Mouse (Mus musculus) cerebellum, postnatal 36 days (tissue): Measurements from ENCODE around the gene Hes2.

Experiments
- DNase-seq, 2 experiments: peaks; one replicate each; pipeline ENCODE4 v3.0.0; 2021 to 2022; ENCODE audit warnings: mixed read lengths in 2 of 2

The Hes2 gene

DNA sequence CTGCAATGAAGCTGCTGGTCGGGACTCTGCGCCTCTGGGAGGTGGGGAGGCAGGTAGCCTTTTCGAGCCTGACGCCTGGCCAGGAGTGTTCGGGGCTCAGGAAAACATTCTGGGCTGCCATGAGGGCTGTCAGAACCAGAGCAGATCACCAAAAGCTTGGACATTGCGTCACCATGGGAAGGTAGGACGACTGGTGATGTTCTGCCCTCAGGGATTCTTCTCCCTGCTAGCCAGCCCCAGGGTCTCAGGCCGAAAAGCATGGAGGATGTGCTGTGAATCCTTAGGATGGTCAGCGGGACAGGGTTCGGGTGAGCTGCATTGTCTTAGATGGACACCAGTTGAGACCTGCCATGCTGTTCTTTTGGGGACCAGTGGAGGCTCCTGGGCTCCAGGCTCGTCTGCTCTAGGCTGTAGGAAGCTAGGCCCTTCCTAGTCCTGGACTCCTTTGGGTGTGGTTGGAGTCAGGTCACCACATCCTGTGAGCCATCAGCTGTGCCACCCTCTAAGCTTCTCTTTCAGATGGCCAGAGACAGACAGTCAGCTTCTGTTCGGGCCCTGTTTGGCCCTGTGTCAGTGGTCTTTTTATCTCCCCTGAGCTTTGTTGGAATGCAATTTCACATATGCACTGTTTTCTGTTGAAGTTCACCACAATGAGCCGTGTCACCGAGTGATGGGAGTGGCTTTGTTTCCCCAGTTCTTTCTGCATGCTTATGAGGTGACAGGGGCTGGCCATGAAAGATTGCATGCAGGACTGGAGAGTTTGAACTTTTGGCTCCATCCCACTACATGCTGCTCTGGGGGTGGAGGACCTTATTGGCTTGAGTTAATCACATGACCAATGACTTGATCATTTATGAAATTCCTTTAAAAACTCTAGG, 27.8 kb downstream of the Hes2 start:
- no peak for DNase-seq

DNA sequence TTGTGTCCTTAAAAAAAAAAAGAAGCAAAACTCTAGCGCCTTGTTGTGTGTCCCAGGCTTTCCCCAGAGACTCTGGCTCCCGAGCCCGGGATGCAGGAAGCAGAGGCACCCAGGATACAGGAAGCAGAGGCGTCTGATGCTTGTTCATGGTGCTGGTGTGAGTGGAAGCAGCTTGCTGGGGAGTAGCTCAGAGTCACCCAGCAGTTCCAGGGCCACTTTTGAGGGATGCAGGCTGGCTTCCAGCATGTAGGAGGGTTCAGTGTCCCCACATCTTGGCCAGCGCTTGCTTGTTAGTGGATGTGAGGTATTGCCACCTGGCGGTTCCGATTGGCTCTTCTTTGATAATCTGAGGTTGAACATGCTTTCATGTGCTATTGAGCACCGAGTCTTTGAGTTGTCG, 28.5 kb downstream of the Hes2 start:
- DNase-seq, result no peak

DNA sequence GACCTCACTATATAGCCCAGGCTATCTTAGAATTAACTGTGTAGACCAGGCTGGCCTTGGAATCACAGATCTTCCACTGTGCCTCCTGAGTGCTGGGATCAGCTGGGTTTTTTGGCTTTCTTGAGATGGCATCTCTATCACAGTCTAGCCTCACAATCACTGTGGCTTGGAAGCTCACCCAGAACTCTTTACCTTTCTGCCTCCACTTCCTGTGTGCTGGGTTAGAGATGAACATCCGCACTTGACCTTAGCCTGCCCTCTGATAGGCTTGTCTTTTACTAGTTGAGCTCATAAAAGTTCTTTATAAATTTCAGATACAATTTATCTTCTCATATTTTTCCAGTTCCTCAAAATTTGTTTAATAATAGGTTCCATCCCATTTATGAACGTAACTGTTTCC, 30.0 kb downstream of the Hes2 start:
- no peak for DNase-seq

DNA sequence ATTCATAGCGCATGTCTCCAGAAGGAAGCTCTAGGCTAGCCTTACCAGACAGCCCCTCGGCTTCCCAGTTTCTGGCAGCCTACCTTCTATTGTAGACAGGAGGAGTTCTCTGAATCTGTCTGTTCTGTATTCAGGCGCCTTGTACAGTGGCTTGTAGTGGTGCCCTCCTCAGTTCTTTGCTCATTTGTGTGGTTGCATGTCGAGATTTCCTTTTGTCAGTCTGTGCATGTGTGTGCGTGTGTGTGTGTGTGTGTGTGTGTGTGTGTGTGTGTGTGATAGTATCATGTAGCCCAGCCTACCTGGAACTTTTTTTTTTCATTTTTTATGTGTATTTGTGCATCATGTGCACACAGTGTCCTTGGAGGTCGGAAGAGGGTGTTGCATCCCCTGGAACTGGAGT, 30.4 kb downstream of the Hes2 start:
- no peak for DNase-seq

DNA sequence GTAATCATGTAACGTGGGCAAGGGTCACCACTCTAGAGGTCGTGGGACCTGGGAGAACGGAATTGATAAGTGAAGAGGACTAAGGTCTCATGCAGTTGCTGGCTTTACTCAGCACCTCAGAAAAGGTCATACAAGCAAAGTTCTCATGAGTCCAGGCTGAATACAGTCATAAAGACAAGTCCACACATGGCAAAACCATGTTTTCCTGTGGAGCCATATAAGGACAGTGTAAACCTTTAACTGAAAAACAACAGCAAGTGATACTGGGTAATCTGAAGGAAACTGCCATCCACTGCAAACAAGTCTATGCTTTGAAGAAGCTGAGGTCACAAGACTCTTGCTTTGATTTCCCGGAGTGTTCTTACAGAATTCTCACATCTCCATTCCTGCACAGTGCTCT, 31.0 kb downstream of the Hes2 start:
- DNase-seq, result no peak

DNA sequence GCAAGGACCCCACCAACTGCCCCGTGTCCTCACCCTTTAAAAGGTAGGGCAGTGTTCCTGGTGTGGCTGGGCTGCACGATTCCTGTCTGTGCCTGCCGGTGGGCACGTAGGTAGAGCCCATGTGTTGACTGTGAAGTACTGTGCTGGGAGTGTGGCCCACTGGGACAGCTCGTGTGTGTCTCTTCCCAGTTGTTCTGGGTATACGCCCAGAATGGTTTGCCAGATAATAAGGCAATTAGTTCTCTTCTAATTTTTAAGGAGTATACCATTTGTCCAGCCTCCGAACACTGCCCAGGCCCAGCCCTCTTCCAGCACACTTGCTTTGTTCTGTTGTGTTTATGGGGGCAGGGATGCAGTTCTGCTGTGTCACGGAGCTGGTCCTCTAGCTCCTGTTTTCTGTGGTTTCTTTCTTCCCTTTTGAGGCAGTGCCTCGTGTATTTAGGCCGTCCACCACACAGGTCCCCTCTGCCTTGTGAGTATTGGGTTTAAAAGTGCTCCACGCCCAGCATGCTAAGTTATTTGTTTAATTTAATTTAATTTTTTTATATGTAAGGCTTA, 31.5 kb downstream of the Hes2 start:
- DNase-seq, result no peak

DNA sequence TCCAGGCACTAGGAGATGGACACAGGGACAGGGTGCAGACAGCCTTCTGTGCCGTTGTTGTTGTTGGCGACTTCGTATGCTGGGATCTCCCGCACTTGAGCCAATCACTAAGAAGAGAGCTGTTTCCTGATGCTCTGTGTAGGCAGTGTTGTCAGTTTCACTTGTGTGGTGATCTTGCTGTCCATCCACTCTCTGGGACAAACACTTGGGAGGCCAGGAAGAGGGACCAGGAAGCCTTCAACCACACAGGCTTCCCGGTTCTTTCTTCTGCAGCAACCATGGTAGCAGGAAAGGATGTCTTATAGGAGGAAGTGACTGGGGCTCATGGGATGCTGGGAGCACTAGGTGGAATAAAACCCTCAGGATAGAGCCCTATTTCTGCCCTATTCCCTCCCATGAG, 32.0 kb downstream of the Hes2 start:
- no peak for DNase-seq

DNA sequence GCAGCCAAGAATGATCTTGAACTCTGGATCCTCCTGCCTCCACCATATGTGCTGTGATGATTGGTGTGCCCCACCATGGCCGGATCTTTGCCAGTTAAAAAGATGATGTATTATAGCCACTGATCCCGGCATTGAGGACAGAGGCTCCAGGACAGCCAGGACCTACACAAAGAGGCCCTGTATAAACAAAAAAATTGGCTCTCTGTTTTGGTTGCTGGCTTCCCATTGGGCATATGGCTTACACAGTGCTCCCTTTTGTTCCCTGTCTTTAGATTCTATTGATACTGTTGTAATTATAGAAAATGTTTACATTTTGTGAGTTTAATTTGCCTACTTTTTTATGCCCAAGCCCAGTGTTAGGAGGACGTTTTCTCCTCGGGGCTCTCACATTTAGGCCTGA, 33.9 kb downstream of the Hes2 start:
- DNase-seq, result no peak

DNA sequence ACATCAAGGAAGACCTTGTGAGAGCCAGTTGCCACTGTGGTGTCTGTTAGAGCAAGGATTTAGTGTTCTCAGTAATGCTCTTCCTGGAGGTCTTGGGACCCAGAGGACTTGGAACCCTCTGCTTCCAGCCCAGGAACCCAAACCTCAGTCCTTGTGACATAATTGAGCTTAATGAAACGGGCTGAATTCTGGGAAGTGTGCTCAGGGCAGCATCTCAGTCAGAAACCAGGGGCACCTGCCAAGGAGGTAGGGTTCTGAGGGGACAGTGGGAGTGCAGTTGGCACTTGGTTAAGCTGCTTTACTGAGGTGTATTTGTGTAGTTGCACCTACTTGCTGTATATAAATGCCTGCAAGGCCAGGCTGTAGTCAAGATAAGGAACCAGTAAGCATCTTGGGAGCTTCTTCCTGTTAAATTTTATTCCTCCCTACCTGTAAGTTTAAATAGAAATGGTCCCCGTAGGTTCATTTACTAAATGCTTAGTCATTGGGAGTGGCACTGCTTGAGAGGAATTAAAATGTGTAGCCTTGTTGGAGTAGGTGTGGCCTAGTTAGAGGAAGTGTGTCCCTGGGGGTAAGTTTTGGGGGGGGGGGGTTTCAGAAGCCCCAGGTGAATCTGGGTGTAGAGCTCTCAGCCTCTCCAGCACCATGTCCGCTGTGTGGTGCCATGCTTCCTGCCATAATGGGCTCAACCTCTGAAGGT, 36.0 kb downstream of the Hes2 start:
- peak; percentile 52 to 58 for DNase-seq

DNA sequence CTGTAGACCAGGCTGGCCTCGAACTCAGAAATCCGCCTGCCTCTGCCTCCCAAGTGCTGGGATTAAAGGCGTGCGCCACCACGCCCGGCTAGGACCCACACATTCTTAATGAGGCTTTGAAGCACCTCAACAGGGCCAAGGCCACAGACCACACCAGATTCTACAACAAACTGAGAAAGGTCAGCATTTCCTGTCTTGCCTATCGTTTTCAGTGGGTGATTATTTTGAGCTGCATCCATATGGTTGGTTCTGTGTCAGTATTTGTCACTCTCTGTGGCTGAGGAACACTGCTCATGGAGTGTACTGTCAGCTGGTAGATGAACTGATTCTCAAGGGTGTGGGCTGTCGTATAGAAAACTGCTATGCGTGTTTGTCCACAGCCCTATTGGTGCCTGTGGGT, 37.6 kb downstream of the Hes2 start:
- no peak for DNase-seq

DNA sequence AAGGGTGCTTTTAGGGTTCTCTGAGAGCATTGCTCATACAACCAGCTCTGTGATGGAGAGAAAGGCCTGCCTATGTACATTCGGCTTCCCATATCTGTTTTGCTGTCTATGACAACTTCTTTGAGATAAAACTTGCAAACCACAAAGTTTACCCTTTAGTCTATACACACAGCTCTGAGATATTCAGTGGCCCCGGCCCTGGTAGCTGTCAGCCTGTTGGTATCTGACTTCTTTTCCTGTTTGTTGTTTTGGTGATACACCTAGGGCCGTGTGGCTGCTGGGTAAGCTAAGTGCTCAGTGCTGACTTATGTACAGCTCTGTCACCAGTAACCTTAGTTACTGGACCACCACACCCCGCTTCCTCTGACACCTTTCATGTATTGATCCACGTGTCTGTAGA, 38.9 kb downstream of the Hes2 start:
- DNase-seq, result no peak

DNA sequence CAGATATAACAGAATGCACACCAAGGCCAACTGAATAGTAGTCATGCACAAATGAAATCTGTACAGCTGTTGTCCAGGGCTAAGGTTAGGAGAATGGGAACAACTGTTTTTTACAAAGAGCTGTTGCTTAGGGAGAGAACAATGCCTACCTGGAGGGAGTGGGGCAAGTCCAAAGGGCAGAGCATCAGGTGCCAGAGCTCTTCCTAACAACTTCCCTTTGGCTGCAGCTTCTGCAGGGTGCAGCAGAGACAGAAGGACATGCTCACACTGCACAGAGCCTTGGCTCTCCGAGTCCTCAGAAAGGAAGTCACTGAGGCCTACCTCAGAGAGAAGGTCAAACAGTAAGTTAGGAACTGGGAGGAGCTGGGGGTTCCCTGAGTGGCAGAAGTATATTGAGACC, 41.0 kb downstream of the Hes2 start:
- no peak for DNase-seq

DNA sequence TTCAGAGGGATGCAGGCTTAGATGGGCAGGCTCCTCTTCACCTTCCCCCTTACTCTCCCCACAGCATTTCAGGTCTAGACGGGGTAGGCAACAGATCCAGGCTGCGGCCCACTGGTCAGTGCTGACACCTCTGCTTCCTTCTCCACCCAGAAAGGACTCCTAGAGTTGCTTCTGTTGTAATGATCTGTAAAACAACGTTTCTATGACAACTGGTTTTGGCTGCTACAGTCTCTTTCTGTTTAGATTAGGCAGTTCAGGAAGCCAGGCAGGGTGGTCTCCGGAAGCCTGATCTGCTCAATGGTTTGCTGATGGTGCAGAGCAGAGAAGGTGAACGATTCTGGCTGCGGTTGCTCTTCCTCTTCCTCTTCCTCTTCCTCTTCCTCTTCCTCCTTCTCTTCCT, 42.8 kb downstream of the Hes2 start:
- no peak for DNase-seq

DNA sequence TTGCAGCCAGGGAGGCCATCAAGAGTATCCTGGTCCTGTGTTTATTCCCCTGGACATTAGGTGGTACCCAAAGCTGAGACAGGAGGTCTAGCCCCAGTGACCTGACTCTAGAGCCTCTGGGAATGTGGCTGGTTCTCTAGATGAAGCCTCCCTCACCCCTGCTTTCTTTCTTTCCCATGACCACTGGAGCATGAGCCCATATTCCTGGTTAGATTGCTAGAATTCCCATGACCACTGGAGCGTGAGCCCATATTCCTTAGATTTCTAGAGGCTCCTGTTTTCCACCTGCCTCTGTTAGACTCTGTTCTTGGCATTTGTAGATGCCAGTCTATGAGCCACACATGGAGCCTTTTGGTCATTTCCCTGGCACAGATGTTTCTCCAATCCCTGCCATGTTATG, 43.8 kb downstream of the Hes2 start:
- no peak for DNase-seq

DNA sequence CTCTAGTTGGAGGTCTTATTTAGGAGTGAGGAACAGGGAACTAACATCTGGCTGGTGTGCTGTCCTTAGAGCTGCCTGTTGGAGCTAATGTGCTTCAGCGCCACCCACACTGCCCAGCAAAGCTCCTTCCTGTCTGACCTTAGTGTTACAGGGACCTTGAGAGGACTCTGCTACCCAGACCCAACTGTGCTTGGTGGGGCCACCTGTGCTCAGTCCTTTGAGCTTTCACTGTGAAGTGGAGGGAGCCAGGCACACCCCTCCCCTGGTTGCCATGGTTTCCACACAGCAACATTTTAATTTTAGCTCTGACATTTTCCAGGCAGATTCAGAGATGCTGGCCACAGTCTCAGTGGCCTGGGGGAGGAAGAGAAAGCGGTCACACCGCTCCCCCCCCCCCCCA, 44.2 kb downstream of the Hes2 start:
- no peak for DNase-seq

DNA sequence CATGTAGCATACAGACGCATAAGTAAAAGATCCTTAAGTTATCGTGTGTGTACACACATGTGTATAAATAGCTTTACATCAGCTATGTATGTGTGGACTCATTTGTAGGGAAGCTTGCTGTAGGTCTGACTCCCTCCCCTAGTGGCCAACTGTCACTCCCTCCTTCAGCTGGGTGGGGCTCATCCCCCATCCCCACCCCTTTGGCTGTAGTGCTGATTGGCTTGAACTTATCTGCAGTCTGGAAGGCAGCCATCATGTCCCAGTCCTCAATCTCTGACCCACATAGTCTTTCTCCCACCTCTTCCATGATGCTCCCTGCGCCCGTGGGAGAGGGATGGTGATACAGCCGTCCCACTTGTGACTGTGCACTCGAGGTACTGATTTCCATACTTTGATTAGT, 46.0 kb downstream of the Hes2 start:
- no peak for DNase-seq

DNA sequence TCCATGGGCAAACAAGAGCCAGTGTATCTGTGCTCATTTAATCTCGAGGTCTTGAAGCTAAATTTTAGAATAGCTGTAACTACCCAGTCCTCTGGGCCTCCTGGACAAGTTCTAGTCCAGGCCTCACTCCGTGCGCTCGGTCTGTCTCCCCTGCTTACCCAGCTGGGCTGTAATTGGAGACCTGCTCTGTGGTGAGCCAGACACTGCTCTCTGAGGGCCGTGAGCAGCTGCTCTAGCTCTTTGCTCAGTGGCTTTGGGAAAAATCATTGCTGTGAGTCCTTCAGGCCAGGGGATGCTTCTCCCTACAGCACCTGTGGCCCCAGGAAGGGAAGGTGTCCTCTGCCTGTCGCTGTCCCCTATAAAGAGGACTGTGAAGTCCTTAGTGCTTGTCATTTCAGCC, 47.5 kb downstream of the Hes2 start:
- no peak for DNase-seq

DNA sequence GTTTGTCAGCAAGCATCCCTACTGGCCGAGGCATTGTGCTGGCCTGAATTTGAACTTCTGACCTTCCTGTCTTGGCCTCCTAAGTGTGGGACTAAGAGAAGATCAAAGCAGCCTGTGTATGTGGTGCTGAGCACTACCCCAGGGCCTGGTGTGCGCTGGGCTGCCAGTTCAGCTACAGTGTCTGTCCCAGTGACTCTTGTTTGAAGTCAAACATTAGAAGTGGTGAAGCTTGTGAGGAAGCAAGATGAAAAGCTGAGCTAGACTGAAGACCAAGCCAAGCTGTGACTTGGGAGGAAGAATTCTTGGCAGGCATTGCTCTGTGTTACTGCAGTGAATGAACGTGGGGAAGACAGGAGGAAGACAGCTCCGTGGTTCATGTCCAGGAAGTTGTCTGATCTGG, 51.0 kb downstream of the Hes2 start:
- no peak for DNase-seq
